Mouse (Mus musculus): ENCODE measurements around the gene Eya2.

- TF ChIP-seq TCF3 (IDR thresholded peaks at IDR 0.05; ENCODE audit: insufficient read length, low read depth) (no peak), MAX (IDR thresholded peaks at IDR 0.05; ENCODE audit: low read depth) (no peak), POLR2A (IDR thresholded peaks at IDR 0.05; ENCODE audit: insufficient read length, low read depth) (no peak), CEBPB (IDR thresholded peaks at IDR 0.05; ENCODE audit: insufficient read depth, poor library complexity, severe bottlenecking) (no peak)
Observed at GRCm38 (mm10) chr2:165545687-165546086, 49.1 kb upstream of the Eya2 start.
